Mouse (Mus musculus) left cerebral cortex, postnatal 10 days (tissue): Measurements from ENCODE around the gene Slc44a3. TPM values are rescaled to one million over a fixed set of nuclear protein-coding genes. Genes with fewer than 3 reads are reported as not detected.

ENCODE experiments used
- DNase-seq, 2 experiments: peaks; one replicate each; pipeline ENCODE4 v3.0.0; 2021 to 2022; ENCODE audit warnings: low spot score in 2 of 2, mixed read lengths in 1 of 2; ENCODE audit errors: extremely low spot score in 1 of 2
- intact Hi-C: fragments of 180-260 bp; cut with DNase I; formaldehyde crosslinking; loops from one replicate; pipeline ENCODE4 v1.15.1; 2025
- total RNA-seq, 2 experiments: library from RNA; stranded (reverse); gene quantifications; 2 replicates each; pipeline ENCODE4 v1.2.3; 2021

The Slc44a3 gene
- total RNA-seq, 2 experiments from 2014 or later, result 0.17 TPM; not detected in 1

DNA sequence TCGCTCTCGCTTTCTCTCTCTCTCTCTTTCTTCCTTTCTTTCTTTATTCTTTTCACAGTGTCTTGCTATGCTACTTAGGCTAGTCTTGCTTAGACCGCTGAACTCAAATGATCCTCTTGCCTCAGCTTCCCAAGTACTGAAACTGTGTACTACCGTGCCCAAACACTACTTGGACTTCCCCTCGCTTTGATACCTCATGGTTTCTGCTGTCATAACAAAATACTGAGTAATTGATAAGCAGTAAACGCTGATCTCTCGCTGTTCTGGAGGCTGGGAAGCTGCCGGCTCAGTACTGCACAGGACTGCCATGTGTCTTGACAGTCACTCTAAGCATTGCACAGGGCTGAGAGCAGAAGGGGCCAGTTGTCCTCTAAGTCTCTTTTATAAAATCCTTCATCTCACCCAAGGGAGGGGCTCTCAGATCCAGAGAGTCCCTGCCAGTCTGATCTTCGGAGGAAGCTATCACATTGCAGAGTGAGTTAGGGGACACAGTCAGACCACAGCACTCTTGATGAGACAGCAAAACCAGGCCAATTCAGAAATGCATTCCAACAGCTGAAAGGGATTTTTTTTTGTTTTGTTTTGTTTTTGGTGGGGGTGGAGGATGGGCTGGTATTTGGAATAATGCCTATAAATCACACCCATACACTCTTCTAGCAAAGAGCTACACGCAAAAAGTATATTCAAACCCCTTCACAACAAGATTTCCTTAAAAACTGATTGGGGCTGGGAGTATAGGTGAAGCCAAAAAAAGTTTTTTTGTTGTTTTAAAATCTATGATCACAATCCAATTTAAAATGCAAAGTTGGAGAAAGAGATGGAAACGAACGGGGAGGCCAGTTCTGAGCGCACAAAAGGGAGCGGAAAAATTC lies 114.6 kb downstream of the Slc44a3 start:
- intact Hi-C loops, result no loop called here
- DNase-seq, result no peak

DNA sequence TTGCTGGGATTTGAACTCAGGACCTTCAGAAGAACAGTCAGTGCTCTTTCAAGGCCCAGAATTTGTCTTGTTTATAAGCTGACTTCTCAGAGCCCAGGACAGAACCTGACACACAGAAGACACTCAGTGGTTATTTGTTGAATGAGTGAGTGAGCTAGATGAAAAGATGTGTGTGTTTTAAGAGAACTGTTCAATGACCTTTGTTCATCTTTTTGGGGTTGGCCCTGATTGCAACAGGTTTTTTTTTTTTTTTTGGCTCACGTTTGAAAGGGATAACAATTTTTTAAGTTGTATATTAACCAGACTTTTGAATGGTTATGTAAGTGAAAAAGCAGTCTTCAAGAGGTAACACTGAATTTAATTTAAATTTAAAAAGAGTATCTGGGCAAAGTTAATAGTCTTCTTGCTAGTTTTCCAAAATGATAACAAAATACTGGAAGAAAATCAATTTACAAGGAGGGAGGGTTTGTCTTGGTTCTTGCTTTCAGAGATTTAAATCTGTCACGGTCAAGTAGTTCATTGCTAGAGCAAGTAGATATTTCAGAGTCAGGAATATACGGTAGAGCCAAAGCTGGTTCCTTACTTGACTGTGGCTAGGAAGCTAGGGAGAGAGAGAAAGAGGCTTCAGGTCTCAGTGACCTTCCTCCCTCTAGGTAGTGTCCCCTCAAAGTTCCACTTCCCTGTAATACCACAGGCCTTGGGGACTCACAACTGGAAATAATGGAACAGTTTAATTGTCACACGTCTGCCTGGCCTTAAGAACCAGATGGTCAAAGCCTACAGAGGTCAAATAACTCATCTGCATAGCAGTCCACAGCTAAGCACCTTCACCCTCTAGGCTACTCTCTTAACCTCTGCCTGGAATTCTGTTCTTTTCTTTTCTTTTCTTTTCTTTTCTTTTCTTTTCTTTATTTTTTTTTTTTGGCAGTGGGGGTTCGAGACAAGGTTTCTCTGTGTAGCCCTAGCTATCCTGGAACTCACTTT lies 115.7 kb downstream of the Slc44a3 start:
- intact Hi-C loops, result no loop called here
- DNase-seq, result no peak

- no peak for DNase-seq
- intact Hi-C loops, result no loop called here
Measured at GRCm38 (mm10) chr3:121411450-121411849, 120.8 kb downstream of the Slc44a3 start.

Other genes starting within 250 kb of the Slc44a3 start
- 10 to 100 TPM; 25.7 to 28.5 TPM for gene Tmem56, start 249.3 kb downstream of the Slc44a3 start, total RNA-seq
- gene Alg14, start 240.6 kb downstream of the Slc44a3 start, total RNA-seq, result 10 to 100 TPM; 20.8 to 22.2 TPM
- 10 to 100 TPM; 67.4 to 70.1 TPM for gene Cnn3, start 105.9 kb downstream of the Slc44a3 start, total RNA-seq
- not detected for gene 4930432M17Rik, start 138.4 kb upstream of the Slc44a3 start, total RNA-seq
- 10 to 100 TPM; 30.0 to 38.5 TPM for gene F3, start 191.1 kb upstream of the Slc44a3 start, total RNA-seq